Mouse (Mus musculus): Measurements from ENCODE around the gene Dse.

DNA sequence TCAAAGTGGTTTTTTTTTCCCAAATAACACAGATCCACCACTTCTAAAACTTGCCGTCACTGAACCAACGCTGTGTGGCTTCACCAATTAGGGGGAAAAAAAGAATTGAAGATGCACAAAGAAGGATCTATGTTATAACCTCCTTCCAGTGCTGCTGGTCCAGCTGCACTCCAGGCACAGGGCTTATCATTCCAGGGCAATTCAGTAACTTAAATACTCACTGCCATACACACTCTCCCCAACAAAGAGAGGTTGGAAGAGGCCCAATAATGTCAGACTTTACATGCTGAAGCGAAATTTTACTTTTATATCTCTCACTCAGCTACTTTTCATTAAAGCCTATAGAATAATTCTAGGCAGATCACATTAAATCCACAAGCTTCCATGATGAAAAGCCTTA, 8.9 kb downstream of the Dse start:
- TF ChIP-seq CTCF (IDR thresholded peaks at IDR 0.05; ENCODE audit: low read depth), result no peak
- no peak for TF ChIP-seq EP300 (IDR thresholded peaks at IDR 0.05; ENCODE audit: low read depth)

Measured in liver, postnatal 0 days (tissue).